Mouse (Mus musculus) lung, postnatal 10 days (tissue): ENCODE results near the gene Zscan26.
"Not testable (repeated sequence)": the region's sequence is repeated elsewhere in the genome, so short reads cannot be mapped to it uniquely, and the experiment has no call there.

Source experiments
- DNase-seq: peaks from one replicate; pipeline ENCODE4 v3.0.0; 2021

Zscan26 gene

DNA sequence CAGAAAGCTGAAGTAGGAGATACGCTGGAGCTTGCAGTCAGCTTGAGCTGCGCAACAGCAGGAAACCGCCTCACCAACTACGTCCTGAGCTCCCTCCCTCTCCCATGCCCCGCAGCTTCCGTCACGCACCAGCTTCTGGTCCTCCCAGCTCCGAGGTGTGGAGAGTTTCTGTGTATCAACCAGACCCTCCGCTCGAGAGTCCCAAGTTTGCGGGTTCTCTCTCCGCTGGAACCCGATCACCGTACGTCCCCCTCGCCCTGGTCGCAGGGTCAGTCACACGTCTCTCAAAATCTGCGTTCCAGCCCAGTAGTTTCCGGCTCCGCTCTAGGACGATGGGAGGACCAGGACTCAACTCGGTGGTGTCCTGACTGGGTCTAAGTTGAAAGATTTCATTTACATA is at the start of gene Zscan26:
Zscan26 (minus strand) TSS at position 282 of the 400 bp plus-strand sequence.
- DNase-seq: peak; percentile 87

DNA sequence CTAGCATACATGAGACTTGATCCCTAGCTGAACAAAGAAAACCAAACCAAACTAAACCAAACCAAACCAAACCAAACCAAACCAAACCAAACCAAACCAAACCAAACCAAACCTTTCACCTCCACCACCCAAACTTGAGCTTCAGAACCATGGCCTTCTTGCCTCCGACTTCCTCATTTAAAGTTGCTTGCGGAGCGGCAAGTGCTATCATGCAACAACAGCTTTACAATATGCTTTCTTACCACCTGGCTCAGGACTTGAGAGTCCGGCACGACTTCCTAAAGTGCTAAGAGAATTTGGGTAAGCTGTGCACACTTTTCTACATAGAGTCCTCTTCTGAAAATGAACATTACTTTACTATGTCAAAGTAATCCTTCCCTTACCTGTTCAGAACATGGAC is 48.8 kb upstream of the Zscan26 start:
- DNase-seq: no peak

DNA sequence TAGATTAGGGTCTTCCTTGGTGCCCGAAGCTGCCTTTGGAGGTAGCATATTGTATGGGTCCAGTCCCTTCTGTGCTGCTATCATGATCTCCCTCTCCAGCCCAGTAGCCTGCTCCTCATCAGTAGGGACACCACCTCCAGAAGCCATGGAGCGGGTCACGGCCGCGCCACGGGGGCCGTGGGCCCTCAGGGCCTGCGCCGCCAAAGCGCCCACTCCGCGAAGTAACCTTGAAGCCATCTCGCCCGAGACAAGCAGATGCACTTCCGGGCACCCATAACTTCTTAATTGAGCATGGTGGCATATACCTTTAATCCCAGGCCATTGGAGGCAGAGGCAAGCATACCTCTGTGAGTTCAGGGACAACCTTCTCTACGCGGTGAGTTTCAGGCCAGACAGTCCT is 47.7 kb upstream of the Zscan26 start, which contains the start of gene Gm11273:
Gm11273 (minus strand) TSS at position 237 of the 400 bp plus-strand sequence.
- not testable (repeated sequence) for DNase-seq

DNA sequence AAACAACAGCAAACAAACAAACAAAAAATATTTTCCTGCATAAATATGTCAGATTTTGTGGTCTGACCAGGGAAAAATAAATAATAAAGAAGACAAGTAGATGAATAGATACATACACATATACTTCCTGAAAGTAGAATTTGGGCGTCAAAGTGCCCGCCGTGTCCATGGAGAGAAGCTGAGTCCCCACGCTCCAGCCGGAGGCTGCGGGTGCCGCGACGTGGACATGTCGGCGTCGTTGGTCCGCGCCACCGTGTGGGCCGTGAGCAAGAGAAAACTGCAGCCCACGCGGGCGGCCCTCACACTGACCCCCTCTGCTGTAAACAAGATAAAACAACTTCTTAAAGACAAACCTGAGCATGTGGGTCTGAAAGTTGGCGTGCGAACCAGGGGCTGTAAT is 41.5 kb upstream of the Zscan26 start, which contains the start of gene AK157302:
AK157302 (plus strand) TSS at position 144 of the 400 bp plus-strand sequence.
- DNase-seq: no peak

DNA sequence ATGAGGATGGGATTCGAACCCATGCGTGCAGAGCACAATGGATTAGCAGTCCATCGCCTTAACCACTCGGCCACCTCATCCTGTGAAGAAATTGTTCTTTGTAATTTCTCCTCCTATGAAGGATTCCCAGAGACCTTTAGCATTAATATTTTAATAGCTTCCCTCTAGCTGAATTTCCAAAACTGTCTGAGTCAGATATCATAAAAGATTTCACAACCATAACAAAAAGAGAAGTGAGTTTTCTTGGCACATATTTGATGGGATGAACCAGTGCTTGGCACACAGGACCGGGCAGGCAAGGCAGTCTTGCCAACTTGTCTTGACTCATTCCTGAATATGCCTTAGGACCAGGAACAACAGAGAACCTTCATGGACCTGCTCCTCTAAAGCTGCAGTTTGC is 39.3 kb upstream of the Zscan26 start:
- DNase-seq: no peak

DNA sequence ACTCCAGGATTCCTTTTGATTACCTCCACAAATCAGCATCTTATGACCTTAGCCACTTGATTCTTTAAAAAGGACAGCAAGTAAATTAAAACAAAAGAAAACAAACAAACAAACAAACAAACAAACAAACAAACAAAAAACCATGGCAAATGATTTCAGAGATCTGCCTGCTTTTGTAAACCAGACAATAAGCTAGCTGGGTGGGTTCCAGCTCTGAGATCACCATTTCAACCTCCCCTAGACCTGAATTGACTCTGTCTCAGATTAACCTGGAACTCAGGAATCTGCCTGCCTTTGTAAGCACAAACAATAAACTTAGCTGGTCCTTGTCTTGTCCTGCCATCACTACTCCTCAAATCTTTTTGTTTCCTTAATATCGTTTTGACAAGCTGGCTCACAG is 33.4 kb upstream of the Zscan26 start:
- DNase-seq: no peak

DNA sequence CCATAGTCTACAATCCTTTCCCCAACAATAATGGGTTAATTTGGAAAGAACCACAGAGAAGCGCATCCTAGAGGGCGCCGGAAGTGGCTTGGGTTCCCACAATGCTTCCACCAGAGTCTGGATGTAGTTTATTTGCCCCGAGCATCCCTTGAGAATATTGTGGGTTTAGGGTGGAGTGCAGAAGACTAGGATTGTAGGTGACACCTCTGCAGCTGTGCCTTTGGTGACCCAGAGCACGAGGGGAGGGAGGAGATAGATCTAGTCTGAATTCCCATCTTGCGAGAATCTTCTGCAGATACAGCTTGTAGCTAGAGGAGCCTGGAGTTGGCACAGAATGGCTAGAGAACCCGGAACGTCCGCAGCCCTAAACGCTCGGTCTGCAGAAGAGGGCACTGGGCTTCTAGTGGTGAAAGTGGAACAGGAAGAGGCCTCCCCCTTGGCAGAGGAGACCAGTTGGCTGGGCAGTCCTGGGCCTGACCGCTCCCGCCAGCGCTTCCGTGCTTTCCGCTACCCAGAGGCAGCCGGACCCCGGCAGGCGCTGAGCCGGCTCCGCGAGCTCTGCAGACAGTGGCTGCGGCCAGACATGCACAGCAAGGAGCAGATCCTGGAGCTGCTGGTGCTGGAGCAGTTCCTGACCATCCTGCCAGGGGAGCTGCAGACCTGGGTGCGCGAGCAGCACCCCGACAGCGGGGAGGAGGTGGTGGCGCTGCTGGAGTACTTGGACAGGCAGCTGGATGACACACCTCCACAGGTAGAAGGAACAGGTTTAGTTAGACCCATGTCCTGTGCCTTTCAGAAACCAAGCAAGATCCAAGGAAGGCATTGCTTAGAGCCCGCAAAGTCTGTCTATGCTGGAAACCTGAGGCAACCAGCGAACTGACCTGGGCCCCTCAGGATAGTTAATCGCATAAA is 25.5 kb upstream of the Zscan26 start, which contains the start of the genes Zkscan4 and Gm10065:
Zkscan4 (plus strand) TSS at position 149 of the 912 bp plus-strand sequence.
Gm10065 (minus strand) TSS at position 683 of the 912 bp plus-strand sequence.
- peak; percentile 84 for DNase-seq

DNA sequence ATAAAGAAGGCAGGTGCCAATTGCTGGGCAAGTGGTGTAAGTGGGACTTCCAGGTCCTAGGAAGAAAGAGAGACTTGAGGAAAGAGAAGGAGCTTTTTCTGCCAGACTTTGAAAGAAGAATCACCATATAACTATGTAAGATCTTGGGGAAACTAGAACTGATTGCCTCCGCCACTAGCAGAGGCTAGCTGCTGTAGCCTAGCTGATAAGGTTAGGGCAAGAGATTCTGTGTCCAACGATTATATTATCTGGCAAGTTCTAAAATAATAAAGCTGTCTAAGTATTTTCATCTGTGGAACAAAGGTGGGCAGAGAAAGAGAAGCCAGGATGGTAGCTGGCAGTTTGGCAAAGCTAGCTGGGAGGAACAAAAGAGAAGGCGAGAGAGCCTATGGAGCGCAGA is 18.9 kb upstream of the Zscan26 start:
- no peak for DNase-seq

DNA sequence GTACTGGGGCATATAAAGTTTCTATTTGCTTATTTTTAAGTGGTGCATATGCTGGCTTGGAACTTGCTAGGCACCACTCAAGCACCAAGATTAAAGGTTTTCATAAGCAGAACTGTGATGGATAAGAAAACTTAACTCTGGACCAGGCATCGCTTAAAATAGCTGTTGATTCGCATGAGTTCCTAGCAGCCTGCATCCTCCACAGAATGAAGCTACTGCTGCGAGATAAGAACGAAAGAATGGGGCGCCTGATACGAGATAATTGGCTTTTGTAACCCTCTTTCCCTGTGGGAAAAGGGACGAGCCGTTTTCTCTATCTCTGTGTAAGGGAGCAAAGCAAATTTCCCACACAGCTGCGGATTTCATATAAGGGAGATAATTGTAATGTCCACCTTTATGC is 15.6 kb upstream of the Zscan26 start:
- no peak for DNase-seq

DNA sequence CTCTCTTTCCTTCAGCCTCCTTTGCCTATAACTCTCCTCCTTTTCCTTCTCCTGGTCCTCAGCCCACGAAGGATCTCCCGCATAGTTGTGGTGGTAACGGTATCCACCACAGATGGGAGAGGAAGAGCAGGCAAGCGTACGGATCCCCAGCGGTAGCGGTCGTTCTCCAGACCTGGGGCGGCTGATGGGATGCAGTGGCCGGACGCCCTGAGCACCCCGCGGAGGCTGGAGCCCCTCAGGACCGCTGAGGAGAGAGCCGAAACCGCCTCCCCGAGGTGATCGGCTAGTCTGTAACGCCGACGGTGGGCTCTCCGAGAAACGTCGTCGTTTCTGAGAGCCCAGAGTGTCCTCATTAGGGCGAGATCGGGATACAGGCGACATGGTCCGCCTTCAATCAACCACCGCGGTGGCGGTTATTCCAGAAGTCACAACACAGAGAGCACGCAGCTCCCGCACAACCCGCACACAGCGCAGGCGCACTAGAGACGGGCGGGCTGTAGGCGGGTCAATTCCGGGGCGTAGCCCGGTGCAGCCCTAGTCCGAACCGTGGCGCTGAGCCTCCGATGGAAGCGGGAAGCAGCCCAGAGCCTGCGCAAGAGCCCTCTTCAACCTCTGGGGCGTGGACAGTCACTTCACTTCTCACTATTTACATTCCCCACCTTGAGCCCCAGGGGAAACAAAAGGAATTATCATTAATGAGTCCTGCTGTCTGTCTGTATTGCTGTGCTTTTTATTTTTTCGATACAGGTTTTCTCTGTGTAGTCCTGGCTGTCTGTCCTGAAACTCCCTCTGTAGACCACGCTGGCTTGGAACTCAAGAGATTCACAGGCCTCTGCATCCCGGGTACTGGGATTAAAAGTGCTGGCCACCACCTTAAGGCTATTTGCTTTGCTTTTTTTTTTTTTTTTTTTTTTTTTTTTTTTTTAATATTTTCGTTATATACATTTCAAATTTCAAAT is 14.8 kb upstream of the Zscan26 start, which contains the start of gene Nkapl:
Nkapl (minus strand) TSS at position 449 of the 959 bp plus-strand sequence.
- DNase-seq: peak; percentile 88

DNA sequence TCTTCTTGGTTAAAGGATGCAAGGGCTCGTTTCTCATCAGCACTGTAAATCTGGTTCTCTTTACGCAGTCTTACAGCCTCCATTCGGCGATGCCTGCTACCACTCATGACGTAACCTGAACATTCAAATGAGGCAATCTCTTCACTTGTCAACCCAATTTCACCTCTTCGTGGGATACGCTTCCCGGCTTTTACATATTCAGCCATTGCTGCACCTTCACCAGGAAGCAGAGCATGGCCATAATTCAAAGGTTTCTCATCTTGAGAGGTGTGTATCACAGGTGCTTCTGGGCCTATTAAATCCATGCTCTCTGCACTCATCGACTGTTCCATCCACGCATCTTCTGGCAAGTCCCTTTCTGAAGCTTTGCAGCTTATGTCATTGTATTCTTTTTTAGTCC is 13.8 kb upstream of the Zscan26 start:
- DNase-seq: no peak

DNA sequence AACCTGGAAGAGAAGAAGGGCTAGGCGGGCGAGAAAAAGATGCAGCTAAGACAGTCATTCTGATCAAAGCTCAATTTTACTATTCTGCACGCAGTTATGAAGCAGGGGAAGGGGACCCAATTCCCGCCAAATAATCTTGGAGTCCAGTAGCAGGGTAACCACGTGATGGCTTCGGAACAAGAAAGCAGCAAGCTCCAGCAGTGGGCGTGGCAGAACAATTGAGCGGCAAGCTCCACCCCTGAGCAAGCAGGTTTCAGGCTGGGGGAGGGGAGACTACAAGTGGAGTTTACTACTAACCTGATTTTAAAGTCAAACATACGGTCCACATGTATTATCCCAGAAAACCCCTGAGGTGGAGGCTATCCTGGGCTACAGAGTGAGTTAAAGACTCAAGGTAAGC is 9.0 kb upstream of the Zscan26 start:
- DNase-seq: not testable (repeated sequence)

DNA sequence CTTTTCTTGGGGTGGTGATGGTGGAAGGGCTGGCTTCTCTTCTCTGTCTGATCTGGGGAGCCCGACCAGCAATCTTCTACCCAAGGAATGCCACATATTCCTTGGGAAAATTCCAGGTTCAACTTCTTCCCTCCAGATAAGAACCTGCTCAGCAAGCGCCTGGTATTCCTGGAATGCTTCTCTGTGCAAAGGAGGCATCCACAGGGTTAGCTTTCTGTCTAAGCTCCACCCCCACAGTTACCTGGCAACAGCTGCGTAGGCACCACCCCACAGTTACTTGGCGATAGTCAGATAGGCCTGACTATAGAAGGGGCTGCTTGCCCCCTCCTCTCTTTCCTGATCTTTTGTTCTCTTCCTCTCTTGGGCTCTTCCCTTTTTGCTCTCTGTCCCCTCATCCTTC is 2.8 kb upstream of the Zscan26 start:
- DNase-seq: peak; percentile 46

DNA sequence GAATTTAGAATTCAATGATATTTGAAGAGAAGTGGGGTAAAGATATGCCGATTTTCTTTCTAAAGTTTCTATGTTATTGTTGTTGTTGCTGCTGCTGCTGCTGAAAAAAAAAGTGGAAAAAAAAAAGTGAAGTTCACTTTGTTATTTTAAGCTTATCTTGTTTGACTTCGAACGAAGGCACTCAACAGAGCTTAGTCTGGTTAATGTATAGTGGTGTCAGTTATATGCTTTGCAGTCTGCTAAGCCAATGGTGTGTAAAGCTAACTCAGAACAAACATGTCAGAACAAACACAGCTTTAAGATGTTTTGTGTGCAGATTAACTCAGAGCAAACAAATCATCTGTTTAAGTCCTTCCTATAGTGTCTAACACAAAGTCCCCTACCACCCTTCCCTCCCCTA is 603 bp upstream of the Zscan26 start:
- no peak for DNase-seq

DNA sequence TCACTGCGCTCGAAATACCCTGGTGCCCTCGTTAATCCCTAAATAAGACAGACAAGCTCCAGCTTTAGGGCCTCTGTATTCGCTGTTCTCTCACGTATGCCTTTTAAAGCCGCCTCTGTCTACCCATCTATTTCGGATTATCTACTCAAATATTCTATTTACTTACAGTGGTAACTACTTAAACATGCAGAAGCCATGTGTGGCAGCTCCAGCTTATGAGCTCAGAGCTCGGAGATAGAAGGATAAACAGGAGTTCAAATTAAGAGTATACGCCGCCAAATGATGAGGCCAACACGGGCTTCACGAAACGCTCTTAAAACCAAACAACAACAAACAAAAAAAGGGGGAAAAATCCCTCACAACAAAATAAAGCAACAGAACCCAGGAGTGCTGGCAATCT is 488 bp downstream of the Zscan26 start:
- DNase-seq: no peak

DNA sequence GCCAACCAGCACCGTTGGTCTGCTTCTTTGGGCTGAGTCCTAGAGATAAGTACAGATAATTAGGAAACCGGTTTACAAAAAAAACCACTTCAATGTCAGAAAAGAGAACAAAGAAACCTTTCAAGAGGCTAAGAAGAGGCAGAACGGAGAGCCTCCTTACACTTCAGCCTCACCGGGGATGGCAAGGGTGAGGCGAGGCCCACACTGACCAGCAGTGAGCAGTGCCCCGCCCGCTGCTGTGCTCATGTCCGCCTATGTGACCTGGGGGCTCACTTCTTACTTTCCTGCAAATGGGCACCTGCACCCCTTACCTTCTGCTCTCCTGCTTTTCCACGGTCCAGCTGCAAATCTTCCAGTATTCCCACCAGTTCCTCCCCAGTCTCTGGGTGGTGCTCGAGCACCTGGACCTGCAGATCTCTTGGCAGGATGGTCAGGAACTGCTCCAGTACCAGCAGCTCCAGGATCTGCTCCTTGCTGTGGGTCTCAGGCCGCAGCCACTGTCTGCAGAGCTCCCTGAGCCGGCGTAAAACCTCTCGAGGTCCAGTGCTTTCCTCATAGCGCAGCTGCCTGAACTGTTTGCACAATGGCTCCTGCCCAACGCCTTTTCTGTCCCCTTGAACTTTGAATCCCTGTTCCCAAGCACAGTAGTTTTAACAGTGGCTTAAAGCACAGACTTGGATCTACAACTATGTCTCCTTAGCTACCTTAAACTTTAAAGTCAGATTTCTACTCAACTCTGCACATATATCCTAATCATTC is 5.5 kb downstream of the Zscan26 start:
- DNase-seq: no peak

DNA sequence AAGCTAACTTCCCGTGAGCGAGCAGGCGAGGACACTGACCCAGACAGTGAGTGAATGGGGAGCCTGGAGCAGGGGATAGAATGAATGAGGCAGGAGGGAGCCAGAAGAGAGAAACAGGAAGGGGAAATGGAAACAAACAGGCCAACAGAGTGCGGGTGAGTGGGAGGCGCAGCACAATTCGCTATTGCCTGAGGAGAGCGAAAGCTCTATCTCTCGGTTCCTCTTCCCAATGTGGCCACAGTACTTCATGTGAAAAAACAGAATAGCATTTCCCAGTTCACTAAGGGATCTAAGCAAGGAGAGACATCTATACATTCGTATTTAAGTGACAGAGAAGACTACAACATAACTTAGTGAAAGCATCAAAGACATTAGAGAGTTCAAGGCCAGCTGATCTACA is 6.7 kb downstream of the Zscan26 start:
- no peak for DNase-seq

DNA sequence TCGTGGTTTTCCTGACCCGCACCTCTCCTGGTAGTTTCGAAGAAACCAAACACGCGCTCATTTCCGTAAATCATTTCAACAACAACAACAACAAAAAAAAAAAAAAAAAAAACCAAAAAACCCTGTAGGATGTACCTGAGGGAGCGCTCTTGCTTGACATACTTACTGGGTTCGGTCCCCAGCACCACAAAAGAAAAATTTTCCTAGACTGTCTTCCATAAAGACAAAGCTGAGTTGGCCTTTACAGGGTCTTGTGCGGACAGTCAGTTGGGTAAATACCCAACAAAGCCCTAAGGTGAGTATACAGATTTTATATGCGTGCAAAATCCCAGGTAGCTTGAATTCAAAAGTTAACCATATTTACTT is 12.3 kb downstream of the Zscan26 start:
- DNase-seq: no peak

DNA sequence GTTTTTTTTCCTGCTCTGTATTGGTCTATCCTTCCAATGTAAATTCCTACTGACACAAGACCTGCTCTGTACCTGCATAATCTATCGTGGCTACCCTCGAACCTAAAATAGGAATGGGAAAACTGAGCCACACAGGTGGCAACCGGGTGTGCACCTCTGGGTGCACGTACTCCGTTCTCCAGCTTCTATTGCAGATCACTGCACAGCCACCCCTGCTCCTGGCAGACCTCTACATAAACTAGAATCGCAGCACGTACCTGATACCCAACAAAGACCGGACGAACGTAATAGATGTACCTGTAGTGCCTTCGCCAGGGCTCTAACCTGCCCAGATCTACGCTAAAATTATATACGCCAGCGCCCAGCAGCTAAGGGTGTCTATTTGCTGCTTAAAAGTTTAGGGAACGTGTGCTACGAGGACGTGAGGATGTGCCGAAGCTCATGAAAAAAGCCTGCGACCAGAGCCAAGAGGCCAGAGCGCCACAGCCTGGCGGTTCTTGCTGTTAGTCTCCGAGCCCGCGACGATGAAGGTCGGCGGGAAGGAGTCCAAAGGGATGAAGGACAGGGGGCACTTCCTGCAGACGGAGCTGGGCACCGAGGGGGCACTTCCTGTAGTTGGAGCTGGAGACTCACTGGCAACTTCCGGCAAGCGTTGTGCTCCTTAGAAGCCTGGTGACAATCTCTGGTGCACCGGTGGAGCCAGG is 12.9 kb downstream of the Zscan26 start, which contains the start of gene Pgbd1:
Pgbd1 (minus strand) TSS at position 556 of the 704 bp plus-strand sequence.
- DNase-seq: peak; percentile 73

DNA sequence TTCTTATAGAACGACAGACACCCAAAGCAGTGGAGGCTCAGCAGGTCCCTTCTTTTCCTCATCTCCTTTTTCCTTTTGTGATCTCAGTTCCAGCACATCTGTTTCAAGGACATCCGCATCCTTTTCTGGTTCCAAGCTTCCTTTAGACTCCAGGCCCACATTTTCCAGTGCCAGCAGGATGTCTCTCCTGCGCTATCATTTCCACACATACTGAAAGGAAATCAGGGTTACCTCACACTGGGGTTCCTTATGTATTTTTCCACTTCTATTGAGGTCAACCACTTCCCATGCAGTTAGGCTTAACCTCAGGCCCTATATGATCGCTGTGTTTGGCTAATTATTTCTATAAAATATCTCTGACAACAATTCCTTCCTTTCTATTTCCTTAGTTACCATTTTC is 18.1 kb downstream of the Zscan26 start:
- no peak for DNase-seq

DNA sequence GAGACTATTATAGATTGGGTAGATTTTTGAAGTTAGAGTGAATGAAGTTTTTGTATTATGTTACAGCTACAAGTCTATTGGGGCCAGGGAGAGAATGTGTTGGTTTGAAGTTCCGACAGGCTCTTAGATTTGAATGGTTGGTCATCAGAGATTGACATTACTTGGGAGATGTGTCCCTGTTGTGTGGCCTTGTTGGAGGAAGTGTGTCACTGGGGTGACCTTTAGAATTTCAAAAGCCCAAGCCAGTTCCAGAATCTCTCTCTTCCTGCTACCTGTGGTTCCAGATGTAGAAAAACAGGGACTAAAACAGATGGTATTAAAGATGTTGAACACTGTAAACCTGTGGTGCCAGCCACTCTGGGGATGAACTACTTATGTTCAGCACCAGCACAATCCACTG is 25.9 kb downstream of the Zscan26 start:
- DNase-seq: no peak

DNA sequence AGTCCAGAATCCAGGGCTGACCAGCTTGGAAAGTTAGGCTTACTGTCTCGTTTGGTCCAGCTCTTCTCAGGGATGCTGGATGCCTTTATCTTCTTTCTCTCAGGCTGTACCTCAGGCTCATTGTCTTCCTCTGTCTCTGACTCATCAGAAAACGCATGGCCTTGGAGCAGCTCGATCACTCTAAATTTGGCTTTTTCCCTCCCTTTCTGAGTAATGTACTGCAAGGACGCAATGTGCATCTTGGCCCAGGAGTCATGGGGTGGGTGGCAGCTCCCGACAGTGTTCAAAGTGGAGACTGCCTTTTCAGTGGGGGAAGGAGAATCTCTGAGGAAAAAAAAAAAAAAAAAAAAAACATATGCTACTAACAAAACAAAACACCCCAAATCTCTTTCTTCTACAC is 30.2 kb downstream of the Zscan26 start:
- no peak for DNase-seq
